Mouse (Mus musculus): Measurements from ENCODE around the gene Pced1b.

- TF ChIP-seq CTCF (IDR thresholded peaks at IDR 0.05; ENCODE audit: low read depth), result no peak
- TF ChIP-seq EP300 (IDR thresholded peaks at IDR 0.05; ENCODE audit: low read depth), result no peak
Measured at GRCm38 (mm10) chr15:97280131-97280530, 33.2 kb downstream of the Pced1b start.
